Mouse (Mus musculus): ENCODE measurements at regions not wholly inside any gene's neighbourhood (a gene's known extent, or its start where the extent isn't known, plus 50 kb on each side); places are given as distances from the start of the nearest gene placed in this dataset.
A peak's percentile ranks its signal among the peaks of the same experiment; 100 is the strongest.

- no peak for DNase-seq (ENCODE audit: low read depth)
These were observed 288.0 kb downstream of the Icos start for GRCm38 (mm10) chr1:61265706-61266127.

- no peak for DNase-seq (ENCODE audit: low read depth)
These were observed 296.1 kb downstream of the Icos start for GRCm38 (mm10) chr1:61273843-61274242.

- DNase-seq (ENCODE audit: low read depth): no peak
These were observed 296.5 kb downstream of the Icos start for GRCm38 (mm10) chr1:61274244-61274643.

GRCm38 (mm10) chr1:61277170-61277710 is 299.5 kb downstream of the Icos start:
- DNase-seq (ENCODE audit: low read depth): no peak

GRCm38 (mm10) chr1:61288185-61288584 is 310.5 kb downstream of the Icos start:
- DNase-seq (ENCODE audit: low read depth): no peak

GRCm38 (mm10) chr1:61288946-61289345 is 311.2 kb downstream of the Icos start:
- DNase-seq (ENCODE audit: low read depth): no peak

GRCm38 (mm10) chr1:61289552-61289951 is 311.8 kb downstream of the Icos start:
- no peak for DNase-seq (ENCODE audit: low read depth)

GRCm38 (mm10) chr1:61293106-61293505 is 315.4 kb downstream of the Icos start:
- DNase-seq (ENCODE audit: low read depth): no peak

- no peak for DNase-seq (ENCODE audit: low read depth)
These were observed 317.5 kb downstream of the Icos start for GRCm38 (mm10) chr1:61295219-61295618.

GRCm38 (mm10) chr1:61296831-61297230 is 319.1 kb downstream of the Icos start:
- no peak for DNase-seq (ENCODE audit: low read depth)

GRCm38 (mm10) chr1:61297361-61297760 is 319.6 kb downstream of the Icos start:
- DNase-seq (ENCODE audit: low read depth): no peak

- peak; percentile 31 for DNase-seq (ENCODE audit: low read depth)
These were observed 320.3 kb downstream of the Icos start for GRCm38 (mm10) chr1:61298064-61298463.

- DNase-seq (ENCODE audit: low read depth): no peak
These were observed 321.1 kb downstream of the Icos start for GRCm38 (mm10) chr1:61298779-61299178.

GRCm38 (mm10) chr1:61300491-61300890 is 322.8 kb downstream of the Icos start:
- DNase-seq (ENCODE audit: low read depth): no peak

- no peak for DNase-seq (ENCODE audit: low read depth)
These were observed 323.6 kb downstream of the Icos start for GRCm38 (mm10) chr1:61301041-61302030.

- no peak for DNase-seq (ENCODE audit: low read depth)
These were observed 324.9 kb downstream of the Icos start for GRCm38 (mm10) chr1:61302570-61303071.

- no peak for DNase-seq (ENCODE audit: low read depth)
These were observed 328.6 kb downstream of the Icos start for GRCm38 (mm10) chr1:61306296-61306695.

GRCm38 (mm10) chr1:61309563-61309962 is 329.1 kb upstream of the Pard3b start:
- no peak for DNase-seq (ENCODE audit: low read depth)

- DNase-seq (ENCODE audit: low read depth): no peak
These were observed 328.4 kb upstream of the Pard3b start for GRCm38 (mm10) chr1:61310063-61310760.

GRCm38 (mm10) chr1:61310761-61311090 is 327.9 kb upstream of the Pard3b start:
- no peak for DNase-seq (ENCODE audit: low read depth)

GRCm38 (mm10) chr1:61313196-61313595 is 325.4 kb upstream of the Pard3b start:
- DNase-seq (ENCODE audit: low read depth): no peak

GRCm38 (mm10) chr1:61316261-61316660 is 322.4 kb upstream of the Pard3b start:
- no peak for DNase-seq (ENCODE audit: low read depth)

- no peak for DNase-seq (ENCODE audit: low read depth)
These were observed 321.9 kb upstream of the Pard3b start for GRCm38 (mm10) chr1:61316736-61317135.

Data from 416B (cell line).